Mouse (Mus musculus) liver, embryonic 14.5 days (tissue): ENCODE data around the gene Ptprn2.

Experiments
- CTCF ChIP-seq: IDR thresholded peaks from 2 replicates; pipeline ENCODE4 v1.5.1; 2016; ENCODE audit warnings: antibody characterized with exemption, low read depth, control low read depth
- EP300 ChIP-seq: IDR thresholded peaks from 2 replicates; pipeline ENCODE4 v1.6.1; 2016; ENCODE audit warnings: antibody characterized with exemption, low read depth

GRCm38 (mm10) chr12:117150611-117151395, 665.3 kb downstream of the Ptprn2 start:
- TF ChIP-seq CTCF (no peak), EP300 (no peak)
